Mouse (Mus musculus): ENCODE measurements around the gene Flrt1. TPM values are rescaled to one million over a fixed set of nuclear protein-coding genes. Genes with fewer than 3 reads are reported as not detected.
"Not testable (repeated sequence)": the region's sequence is repeated elsewhere in the genome, so short reads cannot be mapped to it uniquely, and the experiment has no call there.

The Flrt1 gene
- total and polyA plus RNA-seq, 2 experiments, result 0.09 to 0.31 TPM

DNA sequence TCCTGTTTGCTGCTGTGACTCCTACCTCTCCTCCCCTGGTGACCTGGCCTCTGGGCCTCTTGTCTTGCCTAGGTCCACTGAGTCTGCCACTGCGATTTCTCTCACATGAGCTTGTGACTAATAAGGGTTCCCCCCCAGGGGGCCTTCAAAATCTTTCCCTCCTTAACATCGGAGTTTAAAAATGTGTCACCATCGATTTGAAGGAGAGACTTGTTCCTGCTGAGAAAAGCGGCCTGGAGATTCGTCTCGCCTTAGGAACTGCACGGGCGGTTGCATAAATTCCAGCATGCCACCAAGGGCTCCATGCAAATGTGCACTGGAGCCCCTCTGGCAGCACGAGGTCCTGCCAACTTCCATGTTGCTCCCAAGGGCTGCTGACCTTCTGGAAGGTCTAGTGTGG lies 27.9 kb downstream of the Flrt1 start:
- Histone ChIP-seq H3K36me3 (ENCODE audit: control insufficient read depth, insufficient read depth, low read length) (no peaks in the 10 kb centered on the region), H3K4me3 (ENCODE audit: insufficient read depth, low read depth, low read length) (no peak overlapping the region), H3K79me2 (ENCODE audit: control insufficient read depth, insufficient read depth, low read length) (no peaks in the 10 kb centered on the region; the same call in 1 of the 2 replicates), H3K27ac (replicated peaks; ENCODE audit: insufficient read depth, low read depth, low read length) (no peak overlapping the region), H3K27me3 (ENCODE audit: control insufficient read depth, insufficient read depth, low read length) (no peaks in the 10 kb centered on the region), H3K9ac (ENCODE audit: low read depth, low read length) (no peak overlapping the region), H3K4me1 (ENCODE audit: control insufficient read depth, insufficient read depth, low read length) (no peaks in the 10 kb centered on the region)
- TF ChIP-seq CTCF (IDR thresholded peaks at IDR 0.05; ENCODE audit: low read depth, low read length) (no peak), POLR2A (IDR thresholded peaks at IDR 0.05; ENCODE audit: extremely low read depth, insufficient read depth, low read length) (no peak)
- no peak for DNase-seq (ENCODE audit: extremely low read depth, low read depth, low spot score)
- WGBS, result 88% methylated on average over 9 of the region's 9 CpGs

DNA sequence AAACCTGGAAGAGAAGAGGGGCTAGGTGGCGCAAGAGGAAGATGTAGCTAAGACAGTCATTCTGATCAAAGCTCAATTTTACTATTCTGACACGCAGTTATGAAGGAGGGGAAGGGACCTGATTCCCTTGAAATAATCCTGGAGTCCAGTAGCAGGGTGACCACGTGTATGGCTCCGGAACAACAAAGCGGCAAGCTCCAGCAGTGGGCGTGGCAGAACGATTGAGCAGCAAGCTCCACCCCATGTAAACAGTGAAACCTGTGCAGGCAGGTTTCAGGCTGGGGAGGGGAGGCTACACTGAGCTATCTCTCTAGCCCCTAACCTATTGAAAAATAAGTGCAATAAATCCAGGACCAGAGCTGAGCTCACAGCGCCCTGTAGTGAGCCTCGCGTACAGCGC lies 30.2 kb downstream of the Flrt1 start:
- 67% methylated on average over 11 of the region's 11 CpGs for WGBS
- H3K9ac ChIP-seq (ENCODE audit: low read depth, low read length); H3K4me3 ChIP-seq (ENCODE audit: insufficient read depth, low read depth, low read length); H3K27me3 ChIP-seq (ENCODE audit: control insufficient read depth, insufficient read depth, low read length); H3K4me1 ChIP-seq (ENCODE audit: control insufficient read depth, insufficient read depth, low read length); H3K36me3 ChIP-seq (ENCODE audit: control insufficient read depth, insufficient read depth, low read length); H3K79me2 ChIP-seq (ENCODE audit: control insufficient read depth, insufficient read depth, low read length); H3K27ac ChIP-seq (replicated peaks; ENCODE audit: insufficient read depth, low read depth, low read length): not testable (repeated sequence)
- DNase-seq (ENCODE audit: extremely low read depth, low read depth, low spot score), result peak; percentile 70

DNA sequence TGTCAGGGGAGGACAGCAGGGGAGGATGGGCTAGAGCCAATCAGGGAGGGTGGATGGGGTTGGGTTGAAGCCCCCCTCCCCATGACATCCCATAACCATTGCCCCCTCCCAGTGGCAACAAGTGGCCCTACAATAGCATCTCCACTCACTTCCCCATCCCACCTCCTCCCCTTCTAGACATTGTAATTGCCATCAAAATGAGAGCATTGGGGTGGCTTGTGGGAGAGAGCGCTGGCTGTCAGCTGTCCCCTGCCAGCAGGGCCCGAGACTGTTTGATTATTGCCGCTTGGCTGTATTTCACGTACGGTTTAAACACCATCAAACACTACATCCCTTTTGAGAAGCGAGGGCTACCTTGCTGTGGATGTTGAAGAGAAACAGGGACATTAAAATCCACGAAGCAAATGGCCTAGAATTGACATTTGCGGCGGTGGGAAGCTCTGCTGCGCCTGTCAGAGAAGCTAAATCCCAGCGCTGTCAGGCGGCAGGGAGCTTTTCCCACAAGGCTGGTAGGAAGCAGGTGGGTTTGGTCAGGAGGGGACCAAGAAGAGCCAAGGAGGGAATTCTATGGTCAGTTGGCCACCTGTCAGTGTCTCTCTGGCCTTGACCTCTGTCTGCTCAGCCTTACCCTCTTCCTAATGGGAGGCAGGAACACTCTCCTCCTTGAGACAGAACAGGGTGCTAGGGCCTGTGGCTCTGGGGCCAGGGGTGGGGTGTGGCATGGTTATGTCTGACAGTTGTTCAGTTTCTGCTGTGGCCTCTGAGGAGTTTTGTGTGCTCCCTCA lies 31.3 kb downstream of the Flrt1 start:
- H3K36me3 ChIP-seq (ENCODE audit: control insufficient read depth, insufficient read depth, low read length), result no peaks in the 10 kb centered on the region
- no peaks in the 10 kb centered on the region; the same call in 1 of the 2 replicates for H3K79me2 ChIP-seq (ENCODE audit: control insufficient read depth, insufficient read depth, low read length)
- H3K9ac ChIP-seq (ENCODE audit: low read depth, low read length), result no peak overlapping the region
- no peaks in the 10 kb centered on the region for H3K27me3 ChIP-seq (ENCODE audit: control insufficient read depth, insufficient read depth, low read length)
- no peak overlapping the region for H3K27ac ChIP-seq (replicated peaks; ENCODE audit: insufficient read depth, low read depth, low read length)
- TF ChIP-seq POLR2A (IDR thresholded peaks at IDR 0.05; ENCODE audit: extremely low read depth, insufficient read depth, low read length) (no peak), CTCF (IDR thresholded peaks at IDR 0.05; ENCODE audit: low read depth, low read length) (no peak)
- DNase-seq (ENCODE audit: extremely low read depth, low read depth, low spot score), result no peak
- WGBS, result 91% methylated on average over 12 of the region's 12 CpGs
- no peaks in the 10 kb centered on the region for H3K4me1 ChIP-seq (ENCODE audit: control insufficient read depth, insufficient read depth, low read length)
- H3K4me3 ChIP-seq (ENCODE audit: insufficient read depth, low read depth, low read length), result no peak overlapping the region

DNA sequence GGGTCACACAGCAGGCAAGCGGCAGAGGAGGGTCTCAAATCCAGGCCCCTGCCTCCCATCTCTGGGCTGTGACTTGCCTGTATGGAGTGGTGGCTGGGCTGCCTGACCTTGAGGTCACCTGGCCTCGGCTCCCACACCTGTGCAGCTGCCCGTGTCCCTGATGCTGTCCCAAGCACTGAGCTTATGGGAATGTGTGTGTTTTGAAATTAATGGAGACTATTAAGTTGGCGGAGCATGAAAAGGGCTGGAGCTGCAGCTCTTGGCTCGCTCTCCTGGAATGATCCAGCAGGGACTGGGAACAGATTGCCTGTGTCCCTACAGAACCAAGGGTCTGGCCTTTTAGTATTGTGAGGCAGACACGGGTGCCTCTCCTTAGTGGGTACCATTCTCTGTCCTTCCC lies 33.3 kb downstream of the Flrt1 start:
- no peak overlapping the region for H3K9ac ChIP-seq (ENCODE audit: low read depth, low read length)
- H3K27me3 ChIP-seq (ENCODE audit: control insufficient read depth, insufficient read depth, low read length), result no peaks in the 10 kb centered on the region
- H3K36me3 ChIP-seq (ENCODE audit: control insufficient read depth, insufficient read depth, low read length), result no peaks in the 10 kb centered on the region
- H3K27ac ChIP-seq (replicated peaks; ENCODE audit: insufficient read depth, low read depth, low read length), result no peak overlapping the region
- H3K79me2 ChIP-seq (ENCODE audit: control insufficient read depth, insufficient read depth, low read length), result no peaks in the 10 kb centered on the region; the same call in 1 of the 2 replicates
- WGBS, result 83% methylated on average over 6 of the region's 6 CpGs
- TF ChIP-seq CTCF (IDR thresholded peaks at IDR 0.05; ENCODE audit: low read depth, low read length) (no peak), POLR2A (IDR thresholded peaks at IDR 0.05; ENCODE audit: extremely low read depth, insufficient read depth, low read length) (no peak)
- no peaks in the 10 kb centered on the region for H3K4me1 ChIP-seq (ENCODE audit: control insufficient read depth, insufficient read depth, low read length)
- DNase-seq (ENCODE audit: extremely low read depth, low read depth, low spot score), result no peak
- no peak overlapping the region for H3K4me3 ChIP-seq (ENCODE audit: insufficient read depth, low read depth, low read length)

DNA sequence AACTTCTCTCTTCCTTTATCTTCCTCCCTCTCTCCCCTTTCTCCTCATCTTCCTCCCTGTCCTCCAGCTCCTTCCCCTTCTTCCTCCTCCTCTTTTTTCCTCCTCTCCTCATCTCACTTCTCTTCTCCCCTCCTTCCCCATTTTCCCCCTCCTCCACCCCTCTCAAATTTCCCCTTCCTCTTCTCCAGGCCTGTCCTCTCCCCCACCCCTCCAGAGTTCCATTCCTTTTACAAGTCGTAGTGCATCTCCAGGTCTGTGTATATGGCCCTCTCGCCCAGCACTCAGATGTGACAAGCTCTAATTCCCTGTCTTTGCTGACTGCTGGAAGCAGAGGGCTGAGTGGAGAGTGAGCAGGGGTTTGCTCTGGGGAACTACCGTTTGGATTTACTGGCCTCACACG lies 34.8 kb downstream of the Flrt1 start:
- DNase-seq (ENCODE audit: extremely low read depth, low read depth, low spot score), result no peak
- H3K79me2 ChIP-seq (ENCODE audit: control insufficient read depth, insufficient read depth, low read length), result 0 out of 2 replicates have a peak, but pooled peaks cover 2% of the 10 kb centered on the region
- 0 out of 2 replicates have a peak, but pooled peaks cover 2% of the 10 kb centered on the region for H3K4me1 ChIP-seq (ENCODE audit: control insufficient read depth, insufficient read depth, low read length)
- H3K9ac ChIP-seq (ENCODE audit: low read depth, low read length), result no peak overlapping the region
- 66% methylated on average over 4 of the region's 4 CpGs for WGBS
- no peaks in the 10 kb centered on the region for H3K36me3 ChIP-seq (ENCODE audit: control insufficient read depth, insufficient read depth, low read length)
- TF ChIP-seq POLR2A (IDR thresholded peaks at IDR 0.05; ENCODE audit: extremely low read depth, insufficient read depth, low read length) (no peak), CTCF (IDR thresholded peaks at IDR 0.05; ENCODE audit: low read depth, low read length) (no peak)
- H3K4me3 ChIP-seq (ENCODE audit: insufficient read depth, low read depth, low read length), result no peak overlapping the region
- H3K27me3 ChIP-seq (ENCODE audit: control insufficient read depth, insufficient read depth, low read length), result no peaks in the 10 kb centered on the region
- H3K27ac ChIP-seq (replicated peaks; ENCODE audit: insufficient read depth, low read depth, low read length), result no peak overlapping the region

Measured in liver, adult 2 months (tissue).